Mouse (Mus musculus) MN1 (cell line): ENCODE measurements around the gene Tle1.

Source experiments
- DNase-seq: peaks from one replicate; pipeline ENCODE4 v3.0.0-alpha.2; 2016; ENCODE audit warnings: low spot score

Gene Tle1

DNA sequence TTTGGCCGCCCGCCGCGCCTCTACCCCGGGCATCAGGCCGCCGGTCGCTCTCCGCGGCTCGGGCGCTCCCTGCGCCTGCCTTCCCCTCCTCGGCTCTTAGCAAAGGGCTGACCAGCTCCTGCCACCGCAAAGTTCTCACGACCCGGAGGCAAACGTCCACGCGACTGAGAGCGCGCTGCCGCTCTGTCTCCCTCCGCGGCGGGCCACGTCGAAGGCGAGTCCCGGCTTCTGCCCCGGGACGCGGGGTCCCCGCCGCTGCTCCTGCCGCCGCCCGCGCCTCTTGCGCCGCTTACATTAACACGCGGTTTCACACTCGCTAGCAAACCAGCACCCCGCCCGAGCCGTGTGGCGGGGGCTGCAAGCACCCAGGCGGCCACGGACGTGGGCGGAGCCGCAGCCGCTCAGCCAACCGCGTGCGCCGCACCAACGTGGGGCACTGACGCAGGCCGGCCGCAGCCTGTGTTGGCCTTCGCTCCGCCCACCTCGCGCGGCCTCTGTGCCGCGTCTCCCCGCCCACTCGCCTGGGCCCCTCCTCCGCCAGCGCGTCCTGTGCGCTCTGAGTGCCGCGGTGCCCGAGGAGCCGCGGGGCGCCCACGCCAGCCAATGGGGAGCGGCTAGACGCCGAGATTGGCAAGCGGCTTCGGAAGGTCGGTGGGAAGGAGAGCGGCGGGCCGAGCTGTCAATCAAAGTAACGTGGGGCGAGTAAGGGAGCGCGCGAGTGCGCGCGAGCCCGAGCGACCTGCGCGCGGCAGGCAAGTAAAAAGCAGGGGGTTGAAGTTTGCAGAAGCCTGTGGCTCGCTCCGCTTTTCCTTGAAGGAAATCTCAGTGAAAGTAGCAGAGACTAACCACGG lies at the start of gene Tle1:
Gene Tle1 (minus strand): TSS at position 361 of the 851 bp plus-strand sequence.
- peak; percentile 97 for DNase-seq

DNA sequence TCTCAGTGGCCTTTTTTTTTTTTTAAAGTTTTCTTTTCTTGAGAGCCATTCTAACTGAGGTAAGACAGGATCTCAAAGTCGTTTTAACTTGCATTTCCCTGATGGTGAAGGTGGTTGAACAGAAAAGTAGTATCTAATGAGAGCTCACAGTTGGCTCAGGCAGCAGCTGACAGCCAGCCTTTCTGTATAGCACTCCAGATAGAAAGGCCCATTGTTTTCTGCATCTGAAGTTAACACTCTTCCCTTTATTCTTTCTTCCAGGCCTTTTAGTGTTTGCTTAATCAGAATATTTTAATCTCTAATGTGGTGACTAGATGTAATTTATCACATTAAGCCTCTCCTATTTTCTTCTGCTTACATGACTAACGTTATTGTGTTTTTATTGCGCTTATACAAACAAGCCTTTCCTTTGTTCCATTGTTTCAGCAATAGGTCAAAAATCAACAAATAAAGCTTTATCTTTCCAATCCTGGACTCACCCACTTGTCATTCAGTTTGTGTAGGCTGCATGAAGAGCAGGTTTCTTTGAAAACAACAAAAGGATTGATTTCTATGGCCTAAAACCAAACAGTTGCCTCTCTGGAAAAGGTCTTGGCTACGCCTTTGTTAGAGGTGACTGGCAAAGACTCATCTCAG lies 33.0 kb upstream of the Tle1 start:
- DNase-seq: no peak

DNA sequence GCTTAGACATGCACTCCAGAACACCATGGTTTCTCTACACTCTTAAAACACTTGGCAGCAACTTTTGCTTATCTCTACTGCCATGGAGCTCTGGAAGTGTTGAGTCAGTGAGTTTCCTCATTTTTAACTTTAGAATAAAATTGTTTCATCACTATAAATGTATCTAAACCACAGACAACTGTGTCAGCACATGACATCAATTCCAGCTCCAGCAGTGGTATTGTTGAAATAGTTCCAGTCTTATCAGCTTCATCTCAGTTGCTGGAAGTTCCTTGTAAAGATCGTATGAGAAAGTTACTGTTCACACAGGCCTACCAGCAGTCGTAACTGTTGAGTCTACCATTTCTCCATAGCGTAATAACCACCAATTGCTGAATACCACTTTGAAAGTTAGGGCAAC lies 31.5 kb upstream of the Tle1 start:
- no peak for DNase-seq

DNA sequence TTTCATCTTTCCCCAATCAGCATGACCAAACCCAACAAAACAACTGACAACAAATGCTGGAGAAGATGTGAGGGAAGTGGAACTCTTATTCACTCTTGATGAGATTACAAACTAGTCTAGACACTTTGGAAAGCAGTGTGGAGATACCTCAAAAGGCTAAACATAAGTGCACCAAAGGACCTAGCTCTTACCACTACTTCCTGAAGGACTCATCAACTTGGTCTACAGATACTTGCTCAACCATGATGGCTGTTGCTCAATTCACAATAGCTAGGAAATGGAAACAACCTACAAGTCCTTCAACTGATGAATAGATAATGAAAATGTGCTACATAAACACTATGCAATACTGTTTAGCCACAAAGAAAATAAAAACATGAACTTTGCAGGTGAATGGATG lies 30.1 kb upstream of the Tle1 start:
- DNase-seq: no peak

DNA sequence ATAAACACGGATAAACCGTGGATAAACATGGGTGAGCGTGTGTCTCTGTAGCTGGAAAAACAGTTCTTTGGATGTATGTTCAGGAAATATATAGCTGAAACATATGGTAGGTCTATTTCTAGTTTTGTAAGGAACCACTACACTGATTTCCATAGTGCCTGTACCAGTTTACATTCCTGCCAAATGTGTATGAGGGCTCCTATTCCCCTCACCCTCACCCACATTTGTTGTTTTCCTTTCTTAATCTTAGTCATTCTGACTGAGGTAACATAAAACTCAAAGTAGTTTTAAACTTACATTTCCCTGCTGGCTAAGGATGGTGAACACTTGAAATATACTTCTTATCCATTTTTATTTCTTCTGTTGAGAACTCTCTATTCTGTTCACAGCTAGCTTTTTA lies 20.9 kb upstream of the Tle1 start:
- no peak for DNase-seq

DNA sequence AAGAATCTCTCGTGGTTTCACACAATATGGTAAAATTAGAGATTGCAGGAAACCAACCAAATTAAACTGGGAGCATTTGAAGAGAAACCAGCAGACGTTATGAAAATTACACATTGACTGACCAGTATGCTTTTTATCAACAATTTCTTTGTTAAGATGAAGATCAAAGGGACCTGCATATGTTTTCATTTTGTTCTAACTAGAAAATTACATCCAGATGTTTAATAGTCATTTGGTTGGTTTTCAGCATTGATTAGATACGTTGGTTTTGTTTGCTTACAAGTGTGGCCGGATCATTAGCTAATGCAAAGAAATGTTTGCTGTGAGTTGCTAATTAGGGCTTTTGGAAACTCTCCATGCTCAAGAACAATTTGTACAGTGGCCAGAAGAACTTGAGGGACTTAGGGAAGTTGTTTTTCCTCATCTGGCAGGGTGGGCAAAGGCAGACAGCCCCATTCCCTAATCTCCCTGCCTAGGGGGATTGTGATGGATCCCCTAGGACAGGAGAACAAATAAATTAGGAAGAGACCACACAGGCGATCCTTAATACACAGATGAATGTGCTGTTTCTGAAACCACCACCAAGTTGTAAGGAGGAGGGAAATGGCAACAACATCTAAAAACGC lies 3.8 kb upstream of the Tle1 start:
- DNase-seq: no peak

DNA sequence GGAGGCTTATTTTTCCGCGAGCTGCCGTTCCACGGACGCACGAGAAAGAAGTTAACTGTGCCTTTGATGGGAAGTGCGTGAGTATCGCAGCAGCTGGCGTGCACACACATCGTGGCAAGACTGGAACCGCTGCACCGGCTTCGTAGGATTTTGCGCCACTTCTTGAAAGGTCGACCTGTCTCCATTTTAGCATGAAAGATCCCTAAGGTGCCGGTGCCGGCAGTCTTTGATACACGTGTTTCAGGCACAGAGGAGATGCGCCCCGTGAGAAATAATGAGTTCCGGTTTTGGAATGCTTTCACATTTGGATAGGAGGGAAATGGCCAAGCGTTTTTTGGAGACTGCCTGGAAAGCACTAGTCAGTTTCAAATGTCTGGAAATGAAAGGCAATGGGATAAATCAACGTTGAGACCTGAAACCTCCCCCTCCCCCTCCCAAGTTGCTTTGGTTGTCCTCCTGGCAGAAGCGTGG lies 837 bp upstream of the Tle1 start:
- peak; percentile 39 for DNase-seq

DNA sequence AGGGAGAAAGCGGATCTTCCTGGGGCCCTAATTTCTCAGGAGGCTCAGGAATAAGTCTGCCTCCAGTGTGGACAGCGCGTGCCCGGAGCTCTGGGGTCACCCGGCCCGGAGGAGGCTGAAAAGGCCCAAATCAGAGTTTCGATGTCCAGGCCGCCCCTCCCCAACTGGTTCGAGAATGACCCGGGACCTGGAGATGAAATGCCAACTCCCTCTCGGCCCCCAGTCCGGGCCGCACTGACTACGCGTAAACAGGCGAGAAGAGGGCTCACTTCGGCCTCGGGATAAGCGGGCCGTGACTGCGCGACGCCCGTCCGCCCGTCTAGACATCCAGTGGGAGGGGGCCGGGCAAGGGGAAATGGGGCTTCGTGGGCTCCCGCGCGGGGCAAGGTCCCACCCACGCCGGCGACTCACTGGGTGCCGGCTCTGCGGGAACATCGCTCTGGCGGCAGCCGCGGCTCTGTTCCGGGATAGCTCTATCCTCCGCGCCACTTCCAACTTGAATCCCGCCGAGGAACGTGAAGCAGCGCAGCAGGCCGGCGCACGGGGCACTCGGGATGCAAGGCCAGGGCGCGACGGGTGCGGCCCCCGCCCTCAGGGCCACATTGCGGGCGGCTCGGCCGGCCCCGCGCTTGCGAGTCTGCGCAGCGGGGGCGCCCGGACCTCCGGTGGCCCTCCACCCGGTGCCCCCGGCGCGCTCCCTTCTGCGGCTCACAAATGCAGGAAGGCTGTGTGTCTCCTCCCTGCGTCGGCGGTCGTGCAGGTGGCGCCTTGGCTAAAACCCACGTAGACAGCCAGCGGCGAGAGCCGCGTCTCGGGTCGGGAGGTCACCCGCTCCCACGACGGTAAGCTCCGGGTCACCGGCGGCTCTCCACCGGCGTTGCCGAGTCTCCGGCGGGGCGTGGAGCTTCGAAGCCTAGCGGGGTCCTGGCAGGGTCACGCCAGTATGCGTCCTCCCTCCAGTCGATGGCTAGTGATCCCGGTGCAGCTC lies 854 bp downstream of the Tle1 start:
- peak; percentile 49 for DNase-seq

DNA sequence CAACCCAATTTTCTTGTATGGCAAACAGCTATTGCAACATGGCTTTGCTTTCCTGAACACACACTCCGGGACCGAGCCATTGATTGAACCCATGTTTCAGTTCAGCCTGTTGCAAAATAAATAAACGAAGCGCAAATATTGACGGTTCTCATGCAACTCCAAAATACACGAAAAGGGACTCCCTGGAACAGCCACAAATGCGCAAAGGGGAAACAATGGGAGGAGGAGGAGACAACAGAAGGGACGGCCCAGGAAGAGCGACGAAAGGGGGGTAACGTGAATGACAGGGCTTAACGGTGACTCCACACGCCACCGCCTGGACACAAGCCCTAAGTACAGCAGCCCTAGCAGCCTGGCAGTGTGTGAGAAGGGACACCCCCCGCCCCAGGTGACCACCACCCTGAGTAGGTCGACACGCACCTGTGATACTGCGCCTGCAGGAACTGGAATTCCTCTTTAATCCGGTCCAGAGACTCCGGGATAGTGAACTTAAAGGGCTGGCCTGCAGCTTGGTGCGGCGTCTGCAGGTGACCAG lies 1.8 kb downstream of the Tle1 start:
- DNase-seq: peak; percentile 71

DNA sequence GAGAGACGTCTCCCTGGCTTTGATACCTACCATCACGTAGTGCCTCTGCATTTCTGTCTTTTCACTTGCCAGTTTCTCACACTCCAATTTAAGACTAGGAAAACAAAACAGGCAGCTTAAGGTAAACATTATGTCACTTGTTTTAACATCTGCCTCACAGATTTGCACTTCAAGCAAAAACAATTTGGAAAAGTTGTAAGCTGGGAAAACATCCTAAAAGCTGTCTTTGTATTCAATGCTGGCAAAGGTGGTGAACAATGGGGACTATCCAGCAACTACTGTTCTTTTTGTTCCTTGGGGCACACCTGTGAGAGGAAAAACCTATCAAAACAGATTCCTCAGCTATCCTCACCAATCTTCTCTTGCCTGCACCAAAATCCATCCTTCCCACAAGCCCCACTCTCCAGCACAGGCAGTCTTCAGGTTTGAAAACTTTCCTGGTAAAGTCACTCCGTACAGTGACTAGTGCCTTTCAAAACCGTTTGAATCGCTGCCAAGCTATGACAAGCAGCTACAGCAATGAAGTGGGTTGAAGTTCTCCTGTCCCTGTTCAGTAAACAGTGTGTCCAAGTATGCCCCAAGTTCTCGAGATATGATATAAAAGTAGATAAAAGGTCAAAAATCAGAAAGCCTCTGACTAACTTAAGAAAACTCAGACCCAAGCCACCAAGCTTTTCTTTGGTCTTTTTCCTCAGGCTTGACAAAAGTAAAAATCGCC lies 2.7 kb downstream of the Tle1 start:
- no peak for DNase-seq

DNA sequence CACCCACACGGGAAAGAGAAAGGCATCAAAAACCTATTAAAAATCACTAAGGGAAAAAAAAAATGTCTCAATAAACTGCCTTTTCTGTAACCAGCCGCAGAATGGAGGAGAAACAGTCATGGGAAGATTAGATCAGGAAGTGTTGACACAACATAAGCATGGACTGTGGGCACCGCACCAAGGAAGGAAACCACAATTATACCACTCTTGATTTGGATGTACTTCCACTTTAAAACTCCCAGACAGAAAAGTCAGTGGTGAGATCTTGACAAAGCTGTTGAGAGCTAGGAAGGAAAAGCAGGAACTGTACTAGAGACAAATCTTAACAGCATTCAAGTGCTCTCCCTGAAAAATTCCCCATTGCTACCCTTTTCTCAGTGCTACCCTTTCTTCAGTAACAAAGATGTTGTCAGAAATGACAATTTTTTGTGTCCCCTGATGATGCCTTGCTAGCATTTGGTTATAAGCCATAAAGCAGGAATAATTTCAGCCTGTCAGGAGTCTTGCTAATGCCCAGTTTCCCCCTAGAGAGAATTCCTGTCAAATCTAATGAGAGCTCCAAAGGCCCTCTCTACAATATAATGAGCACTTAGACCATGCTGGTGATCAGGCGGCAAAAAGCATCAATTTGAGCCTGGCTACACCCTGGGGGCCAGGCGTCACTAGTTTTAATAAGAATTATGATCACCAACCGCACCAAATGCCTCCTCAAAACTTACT lies 5.4 kb downstream of the Tle1 start:
- DNase-seq: peak; percentile 16

DNA sequence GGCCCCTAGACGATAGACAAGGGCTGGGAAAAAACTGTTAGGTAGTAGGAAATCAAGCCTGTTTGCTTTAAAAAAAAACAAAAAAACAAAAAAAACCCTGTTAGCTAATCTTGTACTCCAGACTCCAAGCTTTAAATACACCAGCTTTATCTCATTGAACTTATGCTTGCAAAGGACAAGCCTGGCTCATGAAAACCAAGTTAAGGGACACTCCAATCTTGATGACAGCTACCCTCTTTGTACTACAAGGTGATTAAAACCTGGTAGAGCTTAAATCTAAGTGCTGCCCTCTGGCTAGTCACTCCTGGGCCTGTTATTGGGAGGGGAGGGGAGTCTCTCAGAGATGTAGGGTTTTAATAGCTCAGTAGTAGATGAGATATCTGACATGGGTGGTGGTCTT lies 7.4 kb downstream of the Tle1 start:
- no peak for DNase-seq

DNA sequence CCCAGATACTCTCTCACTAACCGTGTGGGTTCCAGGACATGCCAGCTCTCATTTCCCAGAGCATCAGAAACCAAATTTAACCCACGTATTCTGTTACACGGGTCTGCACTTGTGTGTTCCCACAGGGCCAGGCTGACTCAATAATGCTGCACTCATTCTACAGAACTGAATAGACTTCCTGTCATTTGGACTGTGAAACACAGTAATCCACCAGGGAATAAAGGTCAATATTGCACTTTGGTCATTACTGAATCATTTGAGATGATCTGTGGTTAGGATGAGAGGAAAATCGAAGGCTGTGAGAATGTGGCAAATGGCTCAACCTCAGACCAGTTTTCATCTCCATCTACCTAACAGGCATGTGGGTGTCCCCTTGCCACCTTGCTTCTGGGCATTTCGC lies 16.2 kb downstream of the Tle1 start:
- no peak for DNase-seq

DNA sequence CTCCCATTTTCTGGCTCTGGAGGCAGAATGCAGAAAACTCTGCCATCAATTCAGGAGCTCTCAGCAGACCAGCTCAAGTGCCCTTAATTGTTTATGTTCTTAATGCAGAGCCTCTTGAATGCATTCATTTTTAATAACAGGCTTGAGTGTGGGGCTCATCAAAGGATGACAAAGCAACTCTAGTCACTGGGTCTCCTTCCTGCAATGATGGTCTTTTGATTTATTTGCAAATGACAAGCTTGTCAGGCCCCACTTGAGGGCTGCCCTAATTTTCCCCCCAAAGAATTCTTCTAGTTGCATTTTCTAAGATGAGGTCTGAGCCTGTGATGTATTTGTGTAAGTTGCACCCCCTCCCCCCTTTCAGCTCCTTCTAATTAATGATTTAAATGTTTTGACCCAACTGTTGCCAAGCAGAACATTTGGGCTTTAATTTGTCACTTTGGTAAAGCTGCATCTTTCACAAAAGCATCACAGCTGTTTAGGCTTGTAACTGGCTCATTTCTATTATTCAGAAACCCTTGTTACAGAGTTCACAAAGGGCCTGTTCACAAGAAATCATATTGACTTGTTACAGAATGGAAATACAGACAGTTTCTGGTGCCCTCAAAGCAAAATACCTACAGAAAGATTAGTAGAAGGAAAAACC lies 18.3 kb downstream of the Tle1 start:
- no peak for DNase-seq

DNA sequence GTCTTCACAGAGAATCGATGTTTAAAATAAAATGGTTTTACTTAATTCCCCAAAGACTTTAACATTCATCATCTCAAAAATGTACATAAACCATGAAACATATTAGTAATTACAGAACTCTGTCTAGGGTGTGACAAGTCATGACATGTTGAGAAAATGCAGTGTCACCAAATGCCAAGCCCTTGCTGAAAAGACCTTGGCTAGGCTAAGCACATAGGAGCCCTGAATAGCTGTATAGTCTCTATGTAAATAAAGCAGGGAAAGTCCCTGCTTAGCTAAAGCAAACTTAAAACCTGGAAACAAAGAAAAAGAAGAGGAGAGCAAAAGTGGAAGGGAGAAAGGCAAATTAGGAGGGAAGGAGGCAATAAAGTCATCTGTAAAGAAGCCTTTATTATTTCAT lies 24.8 kb downstream of the Tle1 start:
- no peak for DNase-seq

DNA sequence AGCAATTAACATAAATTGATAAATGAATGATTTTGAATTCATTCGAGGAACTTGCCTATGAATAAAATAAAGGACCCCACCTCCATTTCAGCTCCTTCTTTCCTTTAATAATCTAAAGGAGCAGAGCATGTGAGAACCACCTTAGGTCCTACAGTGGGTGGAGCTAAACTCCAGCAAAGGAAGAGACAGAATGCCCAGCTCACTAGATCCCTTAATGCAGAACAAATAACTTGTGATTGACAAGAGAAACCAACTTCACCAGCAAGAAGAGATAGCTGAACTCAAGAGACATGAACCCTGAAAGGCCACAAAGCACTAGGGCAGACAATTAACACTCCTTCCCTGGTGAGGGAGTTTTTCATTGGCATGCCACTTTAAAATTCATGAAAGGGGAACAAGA lies 32.5 kb downstream of the Tle1 start:
- no peak for DNase-seq

DNA sequence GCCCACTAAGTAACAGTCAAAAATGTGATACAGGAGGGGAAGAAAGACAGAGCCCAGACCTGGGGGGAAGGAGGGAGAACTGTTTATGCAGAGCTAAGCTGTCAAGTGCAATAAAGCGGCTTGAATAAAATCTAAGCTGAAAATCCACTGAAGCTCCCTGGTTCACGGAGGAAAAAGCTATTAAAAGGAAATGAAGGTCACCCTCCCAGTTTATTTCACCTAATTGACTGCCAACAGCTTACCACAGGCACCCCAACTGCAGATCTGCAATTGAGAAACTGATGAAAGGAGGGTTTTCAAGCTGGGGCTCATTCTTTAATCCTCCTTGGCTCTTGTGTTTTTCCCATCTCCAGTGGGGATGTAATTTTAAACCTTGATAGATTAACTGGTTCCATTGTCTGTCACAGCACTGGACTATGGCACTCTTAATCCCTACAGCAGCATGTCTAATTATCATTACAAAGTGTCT lies 32.9 kb downstream of the Tle1 start:
- peak; percentile 37 for DNase-seq

DNA sequence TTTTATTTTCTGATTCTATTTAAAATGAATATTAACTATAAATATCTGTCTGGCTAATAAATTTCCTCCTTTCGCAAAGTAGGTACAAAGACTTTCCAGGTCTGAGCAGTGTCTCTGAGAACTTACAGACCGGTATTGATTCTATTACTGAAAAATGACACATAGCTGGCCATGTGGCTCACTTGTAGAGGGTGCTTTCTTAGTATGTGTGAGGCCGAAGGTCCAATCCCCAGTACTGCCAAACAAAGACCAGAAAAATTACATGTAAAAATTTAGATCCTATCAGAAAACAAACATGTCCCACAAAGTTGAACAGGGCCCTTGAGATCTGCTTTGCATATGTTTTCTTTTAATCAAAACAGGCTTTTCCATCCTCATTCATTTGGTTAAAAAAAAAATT lies 33.5 kb downstream of the Tle1 start:
- peak; percentile 32 for DNase-seq

DNA sequence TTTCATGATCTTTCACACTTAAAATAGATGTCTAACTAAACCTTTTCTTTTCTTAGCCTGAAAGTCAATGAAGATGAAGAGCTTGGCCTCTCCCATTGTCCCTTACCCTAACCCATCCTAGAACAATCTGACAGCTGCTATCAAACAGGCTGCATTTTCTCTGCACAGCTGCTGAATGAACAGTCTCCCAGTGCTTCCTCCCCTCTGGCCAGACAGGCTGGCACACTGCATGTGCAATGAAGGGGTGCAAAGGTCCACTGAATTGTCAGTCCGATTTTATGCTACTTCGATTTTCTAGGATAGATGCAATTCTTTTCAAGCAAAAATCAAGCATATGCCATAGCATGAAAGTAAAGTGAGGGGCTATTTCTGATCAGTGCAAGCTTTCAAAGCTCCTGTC lies 34.2 kb downstream of the Tle1 start:
- DNase-seq: no peak

DNA sequence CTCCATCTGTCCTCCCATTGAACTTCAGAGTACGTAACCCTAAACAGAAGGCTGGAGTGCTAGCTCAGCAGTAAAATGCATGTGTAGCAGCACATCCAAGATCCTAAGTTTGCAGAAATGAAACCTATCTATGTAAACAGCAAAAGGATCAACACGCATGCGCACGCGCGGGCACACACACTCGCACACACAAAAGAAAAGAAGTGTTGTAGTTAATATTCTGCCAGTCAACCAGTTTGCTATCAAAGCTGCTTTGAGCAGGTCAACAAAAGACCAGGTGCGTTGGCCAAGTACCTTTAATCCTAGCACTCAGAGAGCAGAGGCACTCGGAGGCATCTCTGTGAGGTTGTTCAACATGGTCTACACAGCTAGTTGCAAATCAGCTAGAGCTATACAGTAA lies 35.0 kb downstream of the Tle1 start:
- no peak for DNase-seq
